Mouse (Mus musculus) neural tube, embryonic 10.5 days (tissue): ENCODE measurements around the gene Cstad.

ENCODE experiments used
- DNase-seq: peaks from one replicate; pipeline ENCODE4 v3.0.0-alpha.2; 2017; ENCODE audit warnings: low spot score; ENCODE audit errors: extremely low spot score

Cstad gene

DNA sequence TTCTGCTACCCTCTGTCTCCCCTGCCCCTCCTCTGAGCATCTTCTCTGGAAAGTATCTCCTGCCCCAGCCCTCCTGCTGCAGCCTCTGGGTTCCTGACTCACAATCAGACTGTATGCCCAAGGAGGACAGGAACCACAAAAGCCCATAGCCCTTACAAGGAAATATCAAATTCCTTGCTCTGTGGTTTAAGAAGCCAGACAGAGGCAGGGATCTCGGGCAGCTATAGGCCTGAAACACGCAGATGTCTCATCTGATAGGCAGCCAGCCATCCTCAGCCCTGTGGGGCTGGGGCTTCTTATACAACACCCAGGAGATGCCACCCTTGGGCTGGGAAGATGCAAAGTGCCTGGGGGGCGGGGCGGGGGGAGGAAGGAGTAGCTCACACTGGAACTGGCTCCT lies 956 bp downstream of the Cstad start:
- DNase-seq = no peak

DNA sequence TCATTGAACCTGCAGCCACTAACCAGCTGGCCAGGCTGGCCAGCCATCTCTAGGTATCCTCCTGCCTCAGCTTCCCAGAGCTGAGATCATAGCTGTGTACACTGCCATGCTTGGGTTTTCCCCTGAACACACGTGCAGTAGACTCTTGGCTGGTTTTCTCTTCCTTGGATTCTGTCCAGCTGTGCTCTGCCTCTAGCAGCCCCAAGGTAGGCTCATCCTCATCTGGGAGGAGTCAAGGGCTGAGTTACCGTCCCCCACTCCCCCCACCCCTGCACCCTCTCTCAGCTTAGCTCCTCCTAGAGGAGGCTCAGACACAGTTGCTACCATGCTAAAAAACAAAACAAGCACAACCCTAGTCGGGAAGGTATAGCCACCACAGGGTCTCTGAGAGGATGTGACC lies 4.8 kb downstream of the Cstad start:
- DNase-seq = no peak

DNA sequence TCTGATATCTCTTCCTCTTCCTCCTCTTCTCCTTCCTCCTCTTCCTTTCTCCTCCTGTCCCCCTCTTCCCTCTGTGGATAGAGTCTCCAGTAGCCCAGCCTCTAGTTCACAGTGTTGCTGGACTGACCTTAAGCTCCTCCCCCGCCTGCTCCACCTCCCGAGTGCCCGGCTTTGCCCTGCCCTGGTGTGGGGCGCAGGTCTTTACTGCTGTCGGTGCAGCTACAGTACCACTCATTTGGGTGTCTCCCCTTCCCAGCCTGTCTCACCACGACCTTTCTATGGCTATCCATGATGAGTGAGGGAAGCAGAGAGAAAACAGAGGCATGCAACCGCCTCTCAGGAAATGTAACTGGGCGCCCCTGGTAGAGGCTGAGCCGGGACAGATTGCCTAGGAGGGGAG lies 5.5 kb downstream of the Cstad start:
- no peak for DNase-seq

DNA sequence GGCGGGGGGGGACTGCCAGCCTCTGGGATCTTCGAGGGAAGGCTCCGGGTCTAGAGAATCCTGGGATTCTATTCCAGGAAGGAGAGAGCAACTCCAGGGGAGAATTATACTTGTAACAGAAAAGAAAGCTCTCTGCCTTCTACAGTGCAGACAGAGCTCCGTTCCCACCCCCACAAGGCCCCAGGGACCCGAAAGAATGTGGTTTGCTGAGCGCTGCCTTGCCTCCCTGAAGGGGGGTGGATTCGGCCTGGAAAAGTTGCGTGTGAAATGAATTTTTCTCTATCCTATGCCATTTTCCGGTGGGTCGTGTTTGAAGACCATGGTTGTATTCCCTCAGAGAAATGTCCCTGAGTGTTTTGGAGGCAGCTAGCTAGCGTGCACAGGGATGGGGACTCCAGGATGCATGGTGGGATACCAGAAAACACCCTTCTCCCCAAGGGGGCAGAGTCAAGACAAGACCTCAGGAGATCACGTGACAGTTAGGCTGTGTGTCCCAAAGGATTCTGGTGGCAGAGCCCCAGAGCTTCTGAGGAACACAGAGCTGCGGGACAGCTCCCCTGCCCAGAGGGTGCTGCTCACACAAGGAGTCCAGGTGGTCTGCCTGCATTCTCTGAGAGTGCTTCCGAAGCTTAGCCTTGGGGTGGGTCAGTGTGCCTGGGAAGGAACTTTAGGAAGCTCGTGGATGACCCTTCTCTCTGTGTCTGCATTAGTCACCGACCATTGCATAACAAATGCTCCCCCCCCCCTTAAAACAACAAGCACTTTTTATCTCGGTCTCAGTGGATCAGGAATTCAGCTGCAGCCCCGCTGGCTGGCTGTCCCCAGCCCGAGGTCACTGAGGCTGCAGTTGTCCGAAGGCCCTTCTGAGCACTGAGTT lies 6.4 kb downstream of the Cstad start:
- DNase-seq = peak; percentile 46

DNA sequence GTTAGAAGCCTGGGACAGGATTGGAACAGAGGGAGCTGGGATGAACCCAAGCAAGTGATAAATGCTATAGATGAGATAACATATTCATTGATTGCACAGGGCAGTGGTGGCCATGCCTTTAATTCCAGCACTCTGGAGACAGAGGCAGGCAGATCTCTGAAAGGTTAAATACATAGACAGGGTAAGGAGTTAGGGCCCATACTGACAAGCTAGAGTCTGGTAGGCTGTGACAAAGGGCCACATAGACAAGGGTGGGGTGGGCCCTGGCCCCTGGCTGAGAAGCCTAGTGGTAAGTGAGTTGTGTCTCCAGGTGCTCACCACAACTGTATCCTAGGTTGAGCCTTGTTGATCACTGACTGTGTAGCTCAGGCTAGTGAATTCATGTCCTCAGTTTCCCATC lies 7.6 kb downstream of the Cstad start:
- no peak for DNase-seq

DNA sequence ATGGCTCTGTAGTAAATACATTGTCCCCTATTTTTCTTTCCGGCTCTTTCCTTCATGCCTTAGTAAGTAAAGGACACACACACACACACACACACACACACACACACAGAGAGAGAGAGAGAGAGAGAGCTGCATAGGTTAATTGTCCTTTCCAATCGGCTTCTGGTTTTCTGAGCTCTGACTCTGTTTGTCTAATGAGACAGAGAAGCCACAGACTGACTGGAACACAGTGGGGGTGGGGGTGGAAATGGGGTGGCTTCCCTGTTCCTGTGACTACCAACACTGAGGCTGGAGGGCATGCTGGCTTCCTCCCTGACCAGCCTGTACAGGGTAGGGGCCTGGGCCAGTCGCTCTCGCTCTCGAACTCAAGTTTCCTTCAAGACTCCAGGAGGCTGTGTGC lies 8.9 kb downstream of the Cstad start:
- no peak for DNase-seq

DNA sequence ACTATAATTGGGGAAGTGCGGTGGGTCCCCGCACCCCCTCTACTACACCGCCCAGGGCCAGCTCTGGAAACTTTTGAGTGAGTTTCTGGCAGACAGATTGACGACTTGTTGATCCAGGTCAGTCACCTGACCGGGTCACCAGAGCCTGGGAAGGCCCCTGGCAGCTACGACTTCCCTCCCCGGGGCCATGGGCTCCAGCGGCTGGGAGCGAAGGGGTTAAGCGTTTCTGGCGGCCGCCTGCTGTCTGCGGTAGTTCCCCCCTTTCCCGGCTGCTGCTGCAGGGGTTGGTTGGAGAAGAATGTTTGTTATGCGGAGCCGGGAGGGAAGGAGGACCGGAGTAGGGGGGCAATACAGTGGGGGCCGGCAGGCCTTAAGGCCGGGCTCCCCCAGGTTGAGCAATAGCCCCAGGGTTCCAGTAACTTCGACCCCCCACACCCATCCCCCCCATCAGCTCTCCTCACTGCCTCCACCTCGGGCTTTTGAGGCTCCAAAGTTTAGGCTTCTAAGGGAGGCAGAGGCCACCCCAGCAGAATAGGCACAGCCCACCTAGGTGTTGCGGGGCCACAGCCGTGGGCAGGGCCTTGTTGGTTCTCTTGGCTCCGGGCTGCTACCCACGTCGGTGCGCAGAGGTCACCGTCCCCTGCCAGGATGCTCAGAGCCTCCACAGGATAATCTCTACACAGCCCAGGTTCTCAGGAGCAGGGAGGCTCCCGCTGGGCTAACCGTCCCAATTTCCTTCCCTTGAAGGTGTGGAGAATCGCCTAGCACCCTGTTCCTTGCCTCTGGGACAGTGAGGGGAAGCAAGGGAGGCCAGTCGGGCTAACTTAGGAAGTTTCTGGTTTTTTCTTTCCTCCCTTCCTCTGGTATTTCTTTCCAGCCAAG lies 10.3 kb downstream of the Cstad start:
- DNase-seq = peak; percentile 78

GRCm38 (mm10) chr2:30605762-30606051 lies 10.9 kb downstream of the Cstad start:
- no peak for DNase-seq

DNA sequence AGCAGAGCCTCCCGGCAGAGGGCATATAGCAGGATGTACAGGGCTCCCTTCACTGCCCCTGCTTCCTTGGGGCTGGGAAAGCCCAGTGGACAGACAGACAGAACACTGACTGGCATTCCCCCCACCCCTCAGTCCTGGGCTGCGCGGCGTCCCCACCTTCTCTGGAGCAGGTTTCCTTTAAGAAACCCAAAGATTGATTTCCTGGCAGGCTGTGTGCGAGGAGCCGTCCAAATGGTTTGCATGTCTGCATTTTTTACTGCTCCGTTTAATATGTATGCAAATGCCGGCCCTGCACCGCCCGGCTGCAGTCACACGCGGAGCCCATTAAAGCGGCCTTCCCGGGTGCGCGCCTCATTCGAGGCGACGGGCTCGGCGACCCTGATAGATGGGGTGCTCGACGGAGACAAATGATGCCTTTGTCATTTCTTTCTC lies 11.8 kb downstream of the Cstad start:
- no peak for DNase-seq

DNA sequence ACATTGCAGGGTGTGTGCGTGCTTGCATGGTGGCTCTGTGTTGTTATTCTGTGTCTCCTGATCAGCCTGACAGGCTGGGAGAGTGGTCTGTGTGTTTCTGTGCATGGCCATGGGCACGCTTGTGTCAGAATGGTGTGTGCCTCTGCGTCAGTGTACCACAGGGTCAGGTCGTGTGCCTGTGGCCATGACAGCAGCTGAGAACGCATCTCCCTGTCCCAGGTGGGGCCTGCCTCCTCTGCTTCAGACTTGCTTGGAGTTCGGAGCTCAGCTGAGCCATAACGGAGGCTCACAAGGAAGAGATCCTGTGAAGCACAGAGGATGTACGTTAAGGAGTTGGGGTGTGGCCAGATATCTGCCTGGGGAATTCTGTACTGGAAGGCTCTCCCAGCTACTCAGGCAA lies 13.1 kb downstream of the Cstad start:
- DNase-seq = no peak

GRCm38 (mm10) chr2:30608690-30609201 lies 13.9 kb downstream of the Cstad start:
- no peak for DNase-seq

GRCm38 (mm10) chr2:30613574-30613973 lies 18.7 kb downstream of the Cstad start:
- peak; percentile 70 for DNase-seq

DNA sequence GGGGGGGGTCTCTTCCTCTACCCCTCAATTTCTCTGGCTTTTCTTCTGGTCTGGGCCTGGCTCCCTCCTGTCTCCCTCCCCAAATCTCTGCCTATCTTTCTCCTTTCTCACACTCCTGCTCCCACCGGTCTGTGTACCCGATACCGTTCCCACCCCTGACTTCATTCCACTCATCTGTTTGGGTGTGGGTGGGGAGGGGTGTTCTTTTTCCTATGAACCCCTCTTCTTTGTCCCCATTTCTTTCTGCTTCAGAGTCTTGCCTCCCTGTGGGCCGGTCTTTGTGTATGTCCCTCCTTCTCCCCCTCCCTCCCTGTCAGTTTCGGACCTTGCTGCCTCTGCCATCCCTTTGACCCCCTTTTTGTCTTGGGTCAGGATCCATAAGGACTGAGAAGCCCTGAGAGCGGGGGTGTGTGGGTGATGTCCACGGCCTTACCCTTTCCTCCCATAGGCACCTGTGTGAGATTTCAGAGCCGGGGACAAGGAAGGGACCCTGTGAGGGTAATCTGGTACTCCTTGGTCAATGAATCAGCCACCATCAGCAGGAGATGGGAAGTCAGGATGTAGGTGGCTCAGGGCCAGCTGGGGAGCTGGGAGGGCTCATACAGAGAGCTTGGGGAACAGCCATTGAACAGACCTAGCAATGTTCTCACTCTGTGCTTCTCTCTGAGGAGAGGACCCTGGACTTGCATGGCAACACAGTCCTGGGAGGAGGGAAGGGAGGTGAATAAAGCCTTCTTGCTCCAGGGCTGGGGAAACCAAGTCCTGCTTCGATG lies 19.5 kb downstream of the Cstad start:
- no peak for DNase-seq

- no peak for DNase-seq
Measured at GRCm38 (mm10) chr2:30615869-30616268, 21.0 kb downstream of the Cstad start.

- no peak for DNase-seq
Measured at GRCm38 (mm10) chr2:30616464-30616863, 21.6 kb downstream of the Cstad start.

GRCm38 (mm10) chr2:30618487-30619248 lies 23.8 kb downstream of the Cstad start:
- no peak for DNase-seq

DNA sequence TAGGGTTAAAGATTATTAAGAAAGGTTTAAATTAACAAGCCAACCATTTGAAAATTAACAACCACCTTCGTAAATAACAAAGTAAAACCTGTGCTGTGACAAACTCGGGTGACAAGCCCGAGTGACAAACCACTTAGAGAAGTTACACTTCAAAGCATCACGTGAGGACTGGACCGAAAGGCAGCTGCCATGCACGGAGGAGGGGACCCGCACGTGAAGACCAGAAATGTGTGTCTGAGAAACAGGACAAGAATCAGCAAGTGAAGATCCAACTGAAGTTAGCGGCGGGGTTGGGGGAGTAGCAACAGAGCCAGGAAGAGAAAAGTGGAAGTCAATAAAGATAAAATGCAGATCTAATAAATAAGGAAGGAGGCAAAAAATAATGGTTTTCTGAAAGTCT lies 29.0 kb downstream of the Cstad start:
- no peak for DNase-seq

GRCm38 (mm10) chr2:30625296-30625826 lies 30.5 kb downstream of the Cstad start:
- DNase-seq = no peak

DNA sequence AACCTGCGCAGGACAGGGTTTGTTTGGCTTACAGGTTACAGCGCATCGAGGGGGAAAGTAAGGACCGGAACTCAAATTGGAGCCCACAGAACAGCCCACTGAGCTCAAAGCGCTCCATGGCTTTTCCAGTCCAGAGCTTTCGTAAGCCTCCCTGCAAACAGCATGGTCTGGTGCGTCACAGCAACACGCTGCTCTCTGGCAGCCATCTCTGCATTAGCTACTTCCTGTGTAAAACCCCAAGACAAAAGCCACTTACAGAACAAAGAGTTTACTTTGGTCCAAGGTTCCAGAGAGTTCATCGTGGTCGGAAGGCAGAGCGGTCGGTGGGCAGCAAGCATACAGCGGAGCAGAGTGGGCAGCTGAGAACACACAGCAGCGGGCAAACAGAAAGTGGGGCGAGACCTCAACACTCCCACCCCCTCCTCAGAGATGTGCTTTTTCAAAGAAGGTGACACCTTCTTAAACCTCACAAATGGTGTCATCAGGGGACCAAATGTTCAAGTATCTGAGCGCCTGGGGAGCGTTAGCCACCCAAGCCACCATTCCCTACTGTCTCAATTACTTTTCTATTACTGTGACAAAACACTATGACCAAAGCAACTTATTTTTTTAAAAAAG lies 31.3 kb downstream of the Cstad start:
- DNase-seq = no peak

- DNase-seq = no peak
Measured at GRCm38 (mm10) chr2:30627338-30627737, 32.5 kb downstream of the Cstad start.
